Mouse (Mus musculus) liver, embryonic 14.5 days (tissue): ENCODE results near the gene Vmn1r89. TPM values are rescaled to one million over a fixed set of nuclear protein-coding genes. Genes with fewer than 3 reads are reported as not detected.

Experiments used
- ATAC-seq: fragments of 200-750 bp; cut with Nextera tagmentation; 2 replicates; pipeline ENCODE4 v1.8.0; 2017; ENCODE audit warnings: moderate number of reproducible peaks, mild to moderate bottlenecking, moderate library complexity; ENCODE audit not compliant: insufficient read depth
- DNase-seq, 3 experiments: peaks; one replicate each; pipeline ENCODE4 v3.0.0-alpha.2; 2012 to 2013; ENCODE audit warnings: low read depth in 3 of 3, low spot score in 3 of 3
- H3K27ac ChIP-seq: fragments of 300-500 bp; sonication (generic); 2 replicates; pipeline ENCODE4 v1.5.1; 2014; ENCODE audit warnings: moderate library complexity, mild to moderate bottlenecking, control low read depth, inconsistent platforms
- H3K27me3 ChIP-seq: fragments of 300-500 bp; sonication (generic); 2 replicates; pipeline ENCODE4 v1.6.1; 2014; ENCODE audit warnings: mild to moderate bottlenecking, low read length, moderate library complexity; ENCODE audit not compliant: control insufficient read depth, insufficient read depth
- H3K36me3 ChIP-seq: fragments of 300-500 bp; sonication (generic); replicated peaks from 2 replicates; pipeline ENCODE4 v1.6.1; 2014; ENCODE audit warnings: low read depth; ENCODE audit not compliant: control insufficient read depth, insufficient read depth
- H3K4me1 ChIP-seq, 2 experiments: fragments of 200-500 bp in 1 of 2; fragments of 300-500 bp in 1 of 2; sonication (generic) in 1 of 2; replicated peaks; 2 replicates each; pipeline ENCODE4 v1.6.1; 2012 to 2014; ENCODE audit warnings: antibody characterized with exemption in 1 of 2, inconsistent platforms in 1 of 2, low read length in 1 of 2; ENCODE audit not compliant: control insufficient read depth in 2 of 2, insufficient read depth in 2 of 2
- H3K4me2 ChIP-seq: fragments of 300-500 bp; sonication (generic); 2 replicates; pipeline ENCODE4 v1.6.1; 2014; ENCODE audit warnings: low read depth, mild to moderate bottlenecking, control low read depth, moderate library complexity
- H3K4me3 ChIP-seq, 2 experiments: fragments of 200-500 bp in 1 of 2; fragments of 300-500 bp in 1 of 2; sonication (generic) in 1 of 2; 2 replicates each; pipeline ENCODE4 v1.5.1; 2012 to 2014; ENCODE audit warnings: low read depth in 2 of 2, low read length in 2 of 2, mild to moderate bottlenecking in 2 of 2, control low read depth in 1 of 2, inconsistent platforms in 1 of 2, moderate library complexity in 1 of 2; ENCODE audit not compliant: insufficient read depth in 1 of 2
- H3K9ac ChIP-seq: fragments of 300-500 bp; sonication (generic); replicated peaks from 2 replicates; pipeline ENCODE4 v1.6.1; 2014; ENCODE audit warnings: mild to moderate bottlenecking, control low read depth, moderate library complexity
- H3K9me3 ChIP-seq: fragments of 300-500 bp; sonication (generic); 2 replicates; pipeline ENCODE4 v1.6.1; 2016; ENCODE audit warnings: low read length, mixed read lengths; ENCODE audit not compliant: control insufficient read depth
- CTCF ChIP-seq: IDR thresholded peaks from 2 replicates; pipeline ENCODE4 v1.5.1; 2016; ENCODE audit warnings: antibody characterized with exemption, low read depth, control low read depth
- EP300 ChIP-seq: IDR thresholded peaks from 2 replicates; pipeline ENCODE4 v1.6.1; 2016; ENCODE audit warnings: antibody characterized with exemption, low read depth
- WGBS: fragments of 180-500 bp; shearing (Covaris S2); extraction: QIAGEN DNeasy Blood & Tissue Kit; methylation state at CpG from one replicate; pipeline ENCODE4 v1.1.7; 2014; ENCODE audit not compliant: insufficient replicate concordance; 5-methylcytosine and 5-hydroxymethylcytosine counted together
- polyA plus RNA-seq, 2 experiments: library from polyadenylated mRNA; depleted of rRNA in 1 of 2; stranded (reverse) in 1 of 2; unstranded in 1 of 2; fragments of >200 nt; fragmentation: Nextera tagmentation in 1 of 2; extraction: Ambion mirVana in 1 of 2; gene quantifications; 2 replicates each; pipeline versions ENCODE4 v1.2.1 to v1.2.3; 2012 to 2014

The Vmn1r89 gene
- polyA plus RNA-seq (2012; rRNA removed): not detected in 2 replicates
- not detected in 2 replicates for polyA plus RNA-seq (2014; fragmentation: Nextera tagmentation; extraction: Ambion mirVana)

DNA sequence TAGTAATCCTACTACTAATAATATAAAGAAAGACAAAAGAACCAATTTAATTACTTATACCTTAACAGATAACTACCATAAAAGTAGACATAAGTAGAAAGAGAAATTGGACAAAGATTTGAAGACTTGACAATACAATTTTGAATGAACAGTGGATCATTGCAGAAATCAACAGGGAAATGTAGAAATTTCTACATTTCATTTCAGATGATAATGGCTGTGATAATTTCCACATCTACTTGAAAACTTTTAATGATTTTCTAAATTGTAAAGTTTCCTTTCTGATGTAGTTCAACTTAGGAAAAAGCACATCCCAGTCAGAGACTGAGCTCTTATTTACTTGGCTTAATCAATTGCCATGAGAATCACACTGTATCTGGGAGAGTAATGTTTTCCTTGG is at the start of gene Vmn1r89:
Vmn1r89 (plus strand) TSS at position 301 of the 400 bp plus-strand sequence.
- DNase-seq: no peak
- Histone ChIP-seq H3K4me1 (no peaks in the 10 kb centered on the region), H3K9ac (no peak within 1 kb of the TSS), H3K27me3 (no peaks in the 10 kb centered on the region), H3K4me3 (no peak within 1 kb of the TSS), H3K36me3 (no peaks in the 10 kb centered on the region), H3K27ac (no peak within 1 kb of the TSS), H3K4me2 (no peak within 1 kb of the TSS), H3K9me3 (no peaks in the 10 kb centered on the region)
- no peak for TF ChIP-seq CTCF
- TF ChIP-seq EP300: no peak
- no peak for ATAC-seq

GRCm38 (mm10) chr7:13260746-13261700 is 48.2 kb downstream of the Vmn1r89 start:
- 44% methylated on average over 50 of the region's 50 CpGs for WGBS
- TF ChIP-seq CTCF (no peak), EP300 (no peak)
- Histone ChIP-seq H3K36me3 (no peaks in the 10 kb centered on the region), H3K9me3 (no peaks in the 10 kb centered on the region), H3K27me3 (no peaks in the 10 kb centered on the region), H3K9ac (no peak overlapping the region), H3K4me2 (no peak overlapping the region), H3K4me3 (no peak overlapping the region), H3K27ac (no peak overlapping the region), H3K4me1 (no peaks in the 10 kb centered on the region)
- DNase-seq (no peak), ATAC-seq (no peak)

GRCm38 (mm10) chr7:13263851-13264250 is 51.0 kb downstream of the Vmn1r89 start:
- WGBS: 72% methylated on average over 5 of the region's 5 CpGs

DNA sequence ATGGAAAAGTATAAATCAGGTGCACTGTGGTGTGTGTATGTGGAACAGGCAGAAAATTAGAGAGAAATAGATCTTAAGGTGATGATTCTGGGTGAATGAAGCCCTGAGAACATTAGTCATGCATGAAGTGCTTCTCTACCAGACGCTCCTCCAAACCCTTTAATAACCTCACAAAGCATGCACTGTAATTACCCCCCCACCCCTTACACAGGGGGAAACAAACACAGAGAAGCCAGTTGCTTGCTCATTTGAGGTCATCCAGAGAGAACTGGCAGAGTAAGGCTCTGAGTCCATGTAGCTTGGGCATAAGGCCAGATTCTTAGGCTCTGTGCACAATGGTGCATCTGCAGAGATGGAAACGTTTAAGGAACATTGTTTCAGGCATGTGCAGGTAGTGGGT is 51.6 kb downstream of the Vmn1r89 start:
- no peaks in the 10 kb centered on the region for H3K4me1 ChIP-seq
- no peak overlapping the region for H3K4me2 ChIP-seq
- TF ChIP-seq CTCF (no peak), EP300 (no peak)
- H3K27ac ChIP-seq: no peak overlapping the region
- no peak overlapping the region for H3K4me3 ChIP-seq
- H3K27me3 ChIP-seq: no peaks in the 10 kb centered on the region
- no peaks in the 10 kb centered on the region for H3K9me3 ChIP-seq
- DNase-seq: no peak
- H3K9ac ChIP-seq: no peak overlapping the region
- 58% methylated on average over 2 of the region's 2 CpGs for WGBS
- no peak for ATAC-seq
- no peaks in the 10 kb centered on the region for H3K36me3 ChIP-seq

More at GRCm38 (mm10) chr7:13263851-13264250, 51.0 kb downstream of the Vmn1r89 start:
- no peaks in the 10 kb centered on the region for H3K4me1 ChIP-seq
- H3K9ac ChIP-seq: no peak overlapping the region
- no peaks in the 10 kb centered on the region for H3K27me3 ChIP-seq
- no peak overlapping the region for H3K27ac ChIP-seq
- H3K36me3 ChIP-seq: no peaks in the 10 kb centered on the region
- H3K4me3 ChIP-seq: no peak overlapping the region
- H3K4me2 ChIP-seq: no peak overlapping the region
- DNase-seq (no peak), ATAC-seq (no peak)
- TF ChIP-seq EP300 (no peak), CTCF (no peak)
- H3K9me3 ChIP-seq: no peaks in the 10 kb centered on the region

DNA sequence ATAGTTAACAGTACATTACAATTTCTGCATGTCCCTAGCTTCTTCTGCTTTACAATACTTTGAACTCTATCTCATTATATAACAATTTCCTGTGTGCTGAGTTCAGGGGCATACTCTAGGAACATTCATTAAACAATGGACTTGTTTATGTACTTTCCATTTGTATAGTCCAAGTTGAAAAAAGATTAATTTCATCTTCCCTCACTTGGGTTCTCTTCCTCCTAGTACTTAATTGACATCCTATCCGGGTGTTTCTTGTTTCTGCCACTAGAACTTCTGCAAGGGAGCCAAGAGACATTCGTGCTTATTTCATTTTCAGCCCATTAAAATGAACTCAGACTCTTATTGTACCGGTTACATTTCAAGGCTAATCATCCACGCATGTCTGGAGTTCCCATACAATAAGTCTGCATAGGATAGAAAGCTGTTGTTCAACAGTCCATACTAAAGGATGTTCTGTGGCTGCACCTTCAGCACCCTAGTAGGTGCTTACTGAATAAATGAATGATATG is 56.0 kb downstream of the Vmn1r89 start:
- Histone ChIP-seq H3K27me3 (no peaks in the 10 kb centered on the region), H3K9ac (no peak overlapping the region), H3K36me3 (no peaks in the 10 kb centered on the region), H3K4me3 (no peak overlapping the region), H3K9me3 (no peaks in the 10 kb centered on the region), H3K4me1 (no peaks in the 10 kb centered on the region), H3K4me2 (no peak overlapping the region), H3K27ac (no peak overlapping the region)
- no peak for ATAC-seq
- TF ChIP-seq CTCF: no peak
- no peak for TF ChIP-seq EP300
- DNase-seq: no peak
- WGBS: 72% methylated on average over 4 of the region's 4 CpGs
